Comparison of ENCODE assay signal across 20 mouse cellular contexts in the genomic region with DNA sequence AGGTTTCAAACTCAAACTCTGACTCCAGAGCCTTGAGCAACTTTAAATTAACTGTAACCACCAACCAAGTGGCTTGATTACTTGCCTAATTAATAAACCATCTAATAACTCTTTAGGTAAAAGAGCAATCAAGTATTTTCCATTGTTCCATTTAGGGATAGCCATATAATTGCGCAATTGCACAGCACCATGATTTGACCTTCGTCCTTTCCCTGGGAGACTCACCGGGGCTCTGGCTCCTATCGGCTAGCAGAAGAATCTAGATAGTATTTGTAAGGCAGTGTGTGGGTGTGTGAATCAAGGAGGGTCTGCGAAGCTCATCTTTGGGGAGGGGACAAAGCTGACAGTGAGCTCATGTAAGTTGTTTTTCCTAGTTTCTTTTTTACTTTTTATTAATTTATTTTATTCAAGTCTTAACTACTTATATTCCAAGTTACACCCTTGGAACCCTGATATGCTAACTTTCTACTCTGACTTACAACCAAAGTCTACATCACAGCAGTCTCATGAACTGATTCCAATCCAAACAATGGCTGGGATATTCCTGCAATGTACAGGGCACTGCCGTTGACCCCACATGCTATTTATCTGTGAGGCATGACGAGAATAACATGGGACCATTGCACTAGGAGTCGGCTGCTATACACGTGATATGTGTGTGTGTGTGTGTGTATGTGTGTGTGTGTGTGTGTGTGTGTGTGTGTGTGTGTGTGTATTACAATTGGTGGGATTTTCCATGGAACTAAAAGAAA.
A peak's percentile ranks its signal among the peaks of the same experiment; 100 is the strongest.
DNase-seq lines count a peak whose midpoint lies in the region; ATAC-seq and TF ChIP-seq lines count a peak whose summit lies in the region.
"Had no signal": no experiment of that assay in that cellular context is flagged by ENCODE, and none has a peak within 500 bp of the region (broad histone marks: within the 10 kb centered on the region; RNA-seq: fewer than 3 reads in every experiment).

No protein-coding gene starts in this region.

- H3K36me3 ChIP-seq in heart, embryonic 12.5 days, result no peaks in the 10 kb centered on the region
- no peaks in the 10 kb centered on the region for H3K36me3 ChIP-seq in C2C12 (ENCODE audit: control insufficient read depth, insufficient read depth)
- H3K36me3 ChIP-seq in intestine, postnatal 0 days (ENCODE audit: control insufficient read depth, insufficient read depth), result no peaks in the 10 kb centered on the region
- H3K36me3 ChIP-seq: heart, embryonic 15.5 days; hindbrain, embryonic 15.5 days; midbrain, embryonic 12.5 days; neural tube, embryonic 12.5 days had no signal

- H3K4me1 ChIP-seq in heart, embryonic 12.5 days (replicated peaks), result no peaks in the 10 kb centered on the region
- H3K4me1 ChIP-seq in intestine, postnatal 0 days (replicated peaks; ENCODE audit: control insufficient read depth, insufficient read depth, low read length), result no peaks in the 10 kb centered on the region
- H3K4me1 ChIP-seq: forebrain, embryonic 13.5 days; heart, embryonic 15.5 days; midbrain, embryonic 12.5 days; neural tube, embryonic 12.5 days had no signal

- no peak overlapping the region for H3K9ac ChIP-seq in heart, embryonic 12.5 days
- H3K9ac ChIP-seq in intestine, postnatal 0 days (ENCODE audit: low read depth, low read length), result no peak overlapping the region
- H3K9ac ChIP-seq: forebrain, embryonic 13.5 days; heart, embryonic 15.5 days; hindbrain, embryonic 15.5 days; midbrain, embryonic 12.5 days; neural tube, embryonic 12.5 days had no signal

- intact Hi-C loops in heart, postnatal 10 days (cut with DNase I), result no loop called here

- H3K4me2 ChIP-seq in heart, embryonic 12.5 days, result no peak overlapping the region
- H3K4me2 ChIP-seq in intestine, postnatal 0 days (replicated peaks; ENCODE audit: low read depth), result no peak overlapping the region
- H3K4me2 ChIP-seq: forebrain, embryonic 13.5 days; heart, embryonic 15.5 days; hindbrain, embryonic 15.5 days; liver, embryonic 11.5 days; midbrain, embryonic 12.5 days; neural tube, embryonic 12.5 days had no signal

- H3K27ac ChIP-seq in heart, embryonic 12.5 days (ENCODE audit: poor library complexity, severe bottlenecking), result no peak overlapping the region
- H3K27ac ChIP-seq in intestine, postnatal 0 days (ENCODE audit: low read depth, low read length), result no peak overlapping the region
- H3K27ac ChIP-seq: forebrain, embryonic 13.5 days; heart, embryonic 15.5 days; hindbrain, embryonic 15.5 days; midbrain, embryonic 12.5 days; neural tube, embryonic 12.5 days had no signal

- no peak overlapping the region for H3ac ChIP-seq in C2C12 (ENCODE audit: control insufficient read depth, insufficient read length, low read depth)

- ATAC-seq in heart, embryonic 12.5 days (ENCODE audit: insufficient number of reproducible peaks, low FRiP score), result 0 out of 2 replicates have a peak, but pooled peaks have one; percentile 29
- ATAC-seq in intestine, postnatal 0 days, result peak; percentile 76
- ATAC-seq: forebrain, embryonic 13.5 days had no signal

- TF ChIP-seq CTCF in C2C12 (IDR thresholded peaks at IDR 0.05; ENCODE audit: control insufficient read depth, insufficient read depth, insufficient read length), result no peak
- peak; percentile 19; the same call in 1 of the 2 replicates for TF ChIP-seq CTCF in intestine, postnatal 0 days (IDR thresholded peaks at IDR 0.05; ENCODE audit: low read depth)

- no peaks in the 10 kb centered on the region for H3K9me3 ChIP-seq in heart, embryonic 12.5 days (replicated peaks)
- no peaks in the 10 kb centered on the region for H3K9me3 ChIP-seq in intestine, postnatal 0 days (ENCODE audit: control insufficient read depth)
- H3K9me3 ChIP-seq: forebrain, embryonic 13.5 days; heart, embryonic 15.5 days; hindbrain, embryonic 15.5 days; midbrain, embryonic 12.5 days; neural tube, embryonic 12.5 days had no signal

- no peaks in the 10 kb centered on the region for H3K79me2 ChIP-seq in C2C12 (ENCODE audit: control insufficient read depth, insufficient read depth)

- no peak for DNase-seq in heart, postnatal 10 days
- DNase-seq in kidney, postnatal 4 days, result peak; percentile 17 to 43
- DNase-seq in kidney, adult 18-20 months, result no peak
- no peak for DNase-seq in spleen, postnatal 36 days (ENCODE audit: low spot score in 2 of 2)
- DNase-seq: adrenal gland, postnatal 36 days; cerebellum, adult 9-10 months; kidney, adult 2 months; layer of hippocampus, postnatal 36 days; lung, adult 18-20 months; lung, postnatal 10 days; right cerebral cortex, postnatal 14 days had no signal

- H3K4me3 ChIP-seq in heart, embryonic 12.5 days, result no peak overlapping the region
- no peak overlapping the region for H3K4me3 ChIP-seq in C2C12 (ENCODE audit: insufficient read depth, poor library complexity, severe bottlenecking)
- no peak overlapping the region for H3K4me3 ChIP-seq in intestine, postnatal 0 days (ENCODE audit: low read depth, low read length)
- H3K4me3 ChIP-seq: forebrain, embryonic 13.5 days; heart, embryonic 15.5 days; hindbrain, embryonic 15.5 days; midbrain, embryonic 12.5 days; neural tube, embryonic 12.5 days had no signal

- H3K79me3 ChIP-seq in C2C12 (ENCODE audit: low read depth), result no peaks in the 10 kb centered on the region

- WGBS in heart, embryonic 12.5 days, result 58% methylated on average over 9 of the region's 9 CpGs
- WGBS in intestine, postnatal 0 days, result 49% methylated on average over 9 of the region's 9 CpGs

- no peaks in the 10 kb centered on the region for H3K27me3 ChIP-seq in heart, embryonic 12.5 days (replicated peaks)
- H3K27me3 ChIP-seq in C2C12 (ENCODE audit: control insufficient read depth, insufficient read depth, insufficient read length), result no peaks in the 10 kb centered on the region
- H3K27me3 ChIP-seq in intestine, postnatal 0 days (replicated peaks; ENCODE audit: control insufficient read depth, insufficient read depth, low read length), result no peaks in the 10 kb centered on the region
- H3K27me3 ChIP-seq: forebrain, embryonic 13.5 days; heart, embryonic 15.5 days; midbrain, embryonic 12.5 days; neural tube, embryonic 12.5 days had no signal

TF ChIP-seq in C2C12, 6 proteins besides CTCF, POLR2A, EP300 and RAD21:
- TF ChIP-seq CEBPB (IDR thresholded peaks at IDR 0.05; ENCODE audit: low read depth), result peak; percentile 51
- TF ChIP-seq MYOD1 (IDR thresholded peaks at IDR 0.05; ENCODE audit: control insufficient read depth, insufficient read length, low read depth), result no peak

Comparison
In these comparisons a context has a peak if more than half of its experiments do, and no peak if none do; other contexts are left out.
1. DNase-seq: peak in kidney, postnatal 4 days (2 of 2); none in heart, postnatal 10 days (0 of 2), kidney, adult 18-20 months (single experiment) and spleen, postnatal 36 days (0 of 2).